Mouse (Mus musculus): ENCODE measurements around the gene Gm10277. TPM values are rescaled to one million over a fixed set of nuclear protein-coding genes. Genes with fewer than 3 reads are reported as not detected.

Gm10277 gene
- polyA plus RNA-seq (2014; fragmentation: Illumina TruSeq; extraction: RNeasy Lipid Tissue Mini Kit (QIAGEN cat#74804); ENCODE audit: low read depth, low replicate concordance) = not detected

DNA sequence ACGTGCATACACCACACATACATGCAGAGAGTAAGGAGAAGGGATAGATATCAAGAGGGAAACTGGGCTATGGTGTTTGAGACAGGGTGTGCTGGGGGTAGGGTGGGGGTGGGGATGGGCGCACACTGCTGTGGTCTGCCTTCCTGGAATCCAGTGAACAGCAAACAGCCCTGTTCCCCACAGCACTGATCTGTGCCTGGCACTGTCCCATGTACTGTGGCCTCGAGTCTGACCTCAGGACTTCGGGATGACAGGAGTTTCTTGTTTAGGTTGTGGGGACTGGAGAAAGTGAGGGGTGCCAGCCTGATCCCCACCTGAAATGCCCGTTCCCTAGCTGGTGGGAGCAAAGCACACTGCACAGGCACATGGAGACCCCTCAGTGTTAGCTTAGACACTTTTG, at the start of gene Gm10277:
Gene Gm10277, minus strand, starts transcription at position 41 of the 400 bp plus-strand sequence.

DNA sequence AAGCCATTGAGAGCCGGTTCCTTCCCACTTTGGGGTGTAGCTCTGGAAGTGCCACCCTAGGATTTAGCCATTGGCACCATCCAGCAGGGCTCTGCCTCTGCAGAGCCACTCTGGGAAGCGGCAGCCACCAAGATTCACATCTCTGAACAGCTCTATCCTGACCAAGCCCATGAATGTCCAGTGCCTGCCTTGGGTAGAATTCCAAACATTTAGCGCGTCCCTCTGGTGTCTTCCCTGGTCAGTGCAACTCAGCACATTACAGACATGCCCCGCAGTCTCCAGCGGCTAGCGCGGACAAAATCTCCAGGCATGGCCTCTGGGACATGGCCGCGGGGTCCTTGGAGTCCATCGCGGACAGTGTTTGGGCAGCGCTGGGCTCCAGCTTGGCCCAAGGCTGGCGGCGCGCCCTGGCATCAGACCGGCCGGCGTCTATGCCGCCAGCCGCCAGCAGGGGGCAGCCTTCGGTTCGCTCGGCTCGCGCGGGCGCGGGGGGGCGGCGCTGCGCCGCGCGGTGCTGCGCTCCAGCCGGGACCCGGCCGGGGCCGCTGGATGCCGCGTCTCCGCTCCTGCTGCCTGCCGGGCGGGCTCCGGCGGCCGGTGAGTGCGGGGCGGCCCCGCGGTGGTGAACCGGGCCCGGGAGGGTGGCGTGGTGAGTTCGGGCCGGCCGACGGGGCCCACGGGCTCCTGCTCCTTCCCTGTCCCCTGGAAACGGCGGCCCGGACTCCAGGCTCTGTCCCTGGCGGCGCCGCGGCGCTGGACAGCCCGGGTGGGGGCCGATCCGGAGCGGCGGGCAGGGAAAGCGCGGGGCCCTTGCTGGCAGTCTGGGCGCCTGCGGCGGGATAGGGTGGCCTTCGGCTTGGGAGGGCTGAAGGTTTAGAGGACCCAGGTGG, 24.5 kb downstream of the Gm10277 start, which contains the start of gene Myo18a:
Gene Myo18a, plus strand, starts transcription at position 464 of the 890 bp plus-strand sequence.

Other genes starting within 250 kb of the Gm10277 start
- 57.1 TPM for gene Taok1, start 179.9 kb downstream of the Gm10277 start, polyA plus RNA-seq (2014; fragmentation: Illumina TruSeq; extraction: RNeasy Lipid Tissue Mini Kit (QIAGEN cat#74804); ENCODE audit: low read depth, low replicate concordance)
- gene Nufip2, start 101.6 kb downstream of the Gm10277 start, polyA plus RNA-seq (2014; fragmentation: Illumina TruSeq; extraction: RNeasy Lipid Tissue Mini Kit (QIAGEN cat#74804); ENCODE audit: low read depth, low replicate concordance) = 70.6 TPM
- not detected for gene Cryba1, start 62.5 kb downstream of the Gm10277 start, polyA plus RNA-seq (2014; fragmentation: Illumina TruSeq; extraction: RNeasy Lipid Tissue Mini Kit (QIAGEN cat#74804); ENCODE audit: low read depth, low replicate concordance)
- 33.1 TPM for gene Myo18a, start 24.5 kb downstream of the Gm10277 start, polyA plus RNA-seq (2014; fragmentation: Illumina TruSeq; extraction: RNeasy Lipid Tissue Mini Kit (QIAGEN cat#74804); ENCODE audit: low read depth, low replicate concordance)
- 194 TPM for gene Pipox, start 106.3 kb upstream of the Gm10277 start, polyA plus RNA-seq (2014; fragmentation: Illumina TruSeq; extraction: RNeasy Lipid Tissue Mini Kit (QIAGEN cat#74804); ENCODE audit: low read depth, low replicate concordance)
- not detected for gene Sez6, start 143.1 kb upstream of the Gm10277 start, polyA plus RNA-seq (2014; fragmentation: Illumina TruSeq; extraction: RNeasy Lipid Tissue Mini Kit (QIAGEN cat#74804); ENCODE audit: low read depth, low replicate concordance)
- 8.5 TPM for gene Phf12, start 195.0 kb upstream of the Gm10277 start, polyA plus RNA-seq (2014; fragmentation: Illumina TruSeq; extraction: RNeasy Lipid Tissue Mini Kit (QIAGEN cat#74804); ENCODE audit: low read depth, low replicate concordance)
- 6.5 TPM for gene Dhrs13, start 244.5 kb upstream of the Gm10277 start, polyA plus RNA-seq (2014; fragmentation: Illumina TruSeq; extraction: RNeasy Lipid Tissue Mini Kit (QIAGEN cat#74804); ENCODE audit: low read depth, low replicate concordance)